Mouse (Mus musculus): ENCODE measurements at regions not wholly inside any gene's neighbourhood (a gene's known extent, or its start where the extent isn't known, plus 50 kb on each side); places are given as distances from the start of the nearest gene placed in this dataset.
"Not testable (repeated sequence)": the region's sequence is repeated elsewhere in the genome, so short reads cannot be mapped to it uniquely, and the experiment has no call there.

DNA sequence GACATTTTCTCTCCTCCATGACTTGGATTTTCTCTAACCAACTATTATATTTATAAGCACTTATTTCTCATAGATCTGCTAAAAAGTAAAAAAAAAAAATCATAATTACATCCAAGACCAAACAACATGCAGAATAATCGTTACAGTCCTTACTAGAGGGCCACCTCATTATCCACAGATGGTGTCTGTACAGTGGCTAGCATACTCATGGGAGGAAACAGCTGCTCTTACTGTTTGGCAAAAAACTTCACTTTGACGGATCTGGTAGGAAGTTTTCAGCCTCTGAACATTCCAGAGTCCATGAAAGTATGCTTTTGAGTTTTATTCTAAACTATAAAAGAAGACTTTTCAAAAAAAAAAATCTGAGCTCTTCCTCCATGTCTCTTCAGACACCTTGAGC, 159.1 kb upstream of the Gm10306 start:
- no peak for DNase-seq

DNA sequence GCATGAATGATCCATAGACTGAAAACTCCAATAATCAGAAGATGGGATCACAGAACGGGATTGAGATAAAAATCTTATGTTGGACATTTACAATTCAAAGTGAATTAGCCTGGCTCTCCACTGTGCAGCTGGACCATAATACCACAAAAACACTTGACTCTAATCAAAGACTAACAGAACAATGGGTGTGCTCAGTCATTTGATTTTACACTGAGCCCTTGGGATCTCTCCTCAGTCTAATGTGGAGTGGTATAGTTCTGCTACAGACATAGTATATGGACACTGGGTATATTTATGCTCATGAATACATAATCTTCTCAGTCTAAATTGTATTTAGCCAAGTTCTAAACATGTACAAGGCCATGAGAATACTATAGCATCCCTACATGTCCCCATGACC, 149.4 kb upstream of the Gm10306 start:
- no peak for DNase-seq

DNA sequence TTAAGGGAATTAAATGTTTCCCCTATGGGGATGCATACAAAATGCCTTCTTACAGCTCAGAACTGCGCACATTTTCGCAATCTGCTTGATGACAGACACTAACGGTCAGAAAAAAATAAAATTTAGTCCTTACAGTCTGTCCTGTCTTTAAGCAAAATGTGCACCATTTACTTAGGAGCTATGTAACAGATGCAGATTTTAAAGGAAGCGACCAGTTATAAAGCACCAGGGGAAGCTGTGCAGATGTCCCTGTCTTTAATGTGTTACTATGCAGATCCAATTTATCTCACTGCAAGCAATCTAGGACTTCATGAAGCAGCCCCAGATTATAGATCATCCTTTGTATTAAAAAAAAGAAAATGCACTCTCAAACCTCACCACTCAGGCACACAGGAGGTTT, 148.8 kb upstream of the Gm10306 start:
- no peak for DNase-seq

DNA sequence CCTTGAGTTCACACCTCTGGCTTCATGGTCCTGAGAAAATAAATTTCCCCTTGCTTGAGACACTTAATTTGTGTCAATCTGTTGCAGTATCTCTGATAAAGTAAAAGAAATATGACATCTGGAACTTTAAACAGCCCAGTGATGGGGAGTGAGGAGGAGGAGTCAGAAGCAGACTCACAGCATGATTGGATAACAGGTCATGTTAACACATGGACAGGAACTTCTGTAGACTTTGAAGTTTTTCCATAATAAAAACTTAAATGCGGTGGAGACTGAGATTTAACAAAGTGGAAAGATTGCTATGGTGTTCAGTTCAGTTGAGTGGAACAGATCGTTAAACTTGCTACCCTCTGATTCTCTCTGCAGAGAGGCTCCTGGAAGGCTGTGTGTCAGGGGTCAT, 143.7 kb upstream of the Gm10306 start:
- no peak for DNase-seq

DNA sequence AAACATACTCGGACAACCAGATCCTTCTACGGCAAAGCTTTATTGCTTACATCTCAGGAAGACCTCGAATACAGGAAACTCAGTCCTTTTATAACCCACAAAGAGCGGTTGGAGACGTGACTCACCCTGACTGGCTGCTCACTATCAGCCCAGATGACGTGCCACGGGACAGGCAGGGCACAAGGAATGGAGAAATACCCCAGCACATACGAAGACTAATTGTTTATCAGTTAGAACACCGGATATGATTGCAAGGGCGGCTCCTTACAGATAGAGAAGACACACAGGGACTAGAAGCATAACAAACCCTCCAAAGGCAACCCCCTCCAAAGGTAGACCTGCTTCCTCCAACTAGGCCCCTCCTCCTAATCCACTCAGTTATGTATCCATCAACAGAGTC, 130.8 kb upstream of the Gm10306 start:
- DNase-seq = not testable (repeated sequence)

DNA sequence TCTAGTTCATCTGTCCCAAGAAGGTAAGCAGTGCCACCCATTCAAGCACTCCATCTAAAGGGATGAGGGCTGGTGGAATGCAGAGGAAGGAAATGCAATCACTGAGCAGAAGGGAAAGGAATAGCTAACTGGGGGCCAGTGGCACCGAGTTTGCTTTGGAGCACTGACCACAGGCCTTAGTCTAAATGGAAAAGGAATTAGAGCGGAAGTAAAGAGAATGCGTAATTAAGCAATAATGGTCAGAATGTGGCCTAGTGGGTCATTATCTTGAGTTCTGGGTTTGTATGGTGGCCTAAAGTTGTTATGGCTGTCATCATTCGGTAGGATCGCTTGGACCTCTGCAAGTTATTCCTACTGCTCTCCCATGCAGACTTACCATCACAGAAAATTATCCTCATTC, 128.8 kb upstream of the Gm10306 start:
- no peak for DNase-seq

DNA sequence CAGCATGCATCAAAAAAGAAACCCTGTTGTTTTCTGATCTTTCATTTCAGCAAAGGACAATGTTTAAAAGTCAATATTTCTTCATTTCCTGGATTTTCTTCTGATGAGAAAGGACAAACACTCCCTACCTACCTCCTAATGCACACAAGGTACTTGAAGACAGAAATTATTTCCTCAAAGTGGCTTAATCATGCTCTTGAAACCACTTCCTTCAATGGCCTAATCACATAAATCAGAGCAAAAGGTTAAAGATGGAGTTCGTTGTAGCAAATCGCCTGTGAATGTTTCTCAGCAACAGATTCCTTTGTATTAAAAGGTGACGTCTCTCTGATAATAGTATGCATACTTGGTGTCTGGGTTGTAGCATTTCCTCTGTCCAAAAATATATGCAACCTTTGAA, 124.3 kb upstream of the Gm10306 start:
- DNase-seq = no peak

DNA sequence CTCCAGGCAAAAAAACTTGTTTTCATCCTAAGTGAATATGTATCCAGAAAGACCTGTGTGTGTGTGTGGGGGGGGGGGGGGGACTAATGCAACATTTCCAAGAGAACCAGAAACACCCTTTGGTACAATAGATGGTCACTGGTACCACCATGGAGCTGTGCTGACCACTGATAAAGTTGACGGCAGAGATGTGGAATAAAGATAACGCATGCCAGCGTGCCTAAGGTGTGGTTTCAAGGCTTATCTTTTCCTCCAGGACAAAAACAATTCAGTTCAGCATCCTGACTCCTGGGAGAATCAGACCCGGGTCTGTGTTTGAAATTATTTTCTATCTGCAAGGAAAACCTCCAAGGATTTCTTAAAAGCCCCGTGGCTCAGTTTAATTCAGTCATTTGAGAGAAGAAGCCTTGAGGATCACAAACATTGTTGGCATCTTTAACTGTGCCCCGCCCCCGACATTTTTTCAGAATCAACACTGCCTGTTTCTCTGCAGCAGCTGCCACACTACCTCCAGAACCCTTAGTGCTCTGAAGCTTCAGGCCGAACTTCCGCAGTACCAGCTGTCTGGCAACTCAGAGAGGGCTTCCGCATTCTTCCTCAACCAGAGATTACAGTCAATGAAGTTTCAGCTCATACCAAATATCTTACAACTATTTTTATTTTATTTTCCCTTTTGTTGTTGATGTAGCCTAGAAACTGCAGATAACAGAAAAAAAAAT, 118.5 kb upstream of the Gm10306 start:
- no peak for DNase-seq

DNA sequence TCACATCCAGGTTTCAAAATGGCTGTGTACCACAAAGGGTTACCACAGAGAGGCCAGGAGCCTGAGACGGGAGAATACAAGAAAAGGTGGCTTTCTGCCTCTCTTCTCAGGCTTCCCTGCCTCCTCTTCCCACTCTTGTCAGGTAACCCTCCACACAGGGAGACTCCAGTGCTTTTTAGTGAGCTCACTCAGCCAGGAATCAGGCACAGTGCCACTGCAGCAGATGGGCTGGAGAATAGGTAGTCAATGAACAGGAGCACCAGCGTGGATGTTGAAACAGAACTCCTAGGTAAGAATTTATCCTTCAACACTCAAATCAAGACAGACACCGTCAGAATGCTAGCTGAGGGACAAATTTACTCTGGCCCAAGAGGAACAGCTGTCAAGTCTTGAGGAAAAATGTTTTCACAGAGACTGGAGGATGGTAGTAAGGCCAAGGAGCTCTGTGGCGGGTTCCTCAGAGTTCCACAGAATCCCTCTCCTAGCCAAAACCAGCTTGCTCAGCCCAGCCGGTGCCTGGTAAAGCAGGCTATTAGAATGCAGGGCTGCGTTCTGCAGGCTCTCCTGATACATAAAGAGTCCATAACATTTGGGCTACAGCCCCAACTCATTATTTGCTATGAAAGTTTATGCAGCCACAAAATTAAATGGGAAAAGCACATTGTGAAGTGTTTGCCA, 117.0 kb upstream of the Gm10306 start:
- DNase-seq = no peak

DNA sequence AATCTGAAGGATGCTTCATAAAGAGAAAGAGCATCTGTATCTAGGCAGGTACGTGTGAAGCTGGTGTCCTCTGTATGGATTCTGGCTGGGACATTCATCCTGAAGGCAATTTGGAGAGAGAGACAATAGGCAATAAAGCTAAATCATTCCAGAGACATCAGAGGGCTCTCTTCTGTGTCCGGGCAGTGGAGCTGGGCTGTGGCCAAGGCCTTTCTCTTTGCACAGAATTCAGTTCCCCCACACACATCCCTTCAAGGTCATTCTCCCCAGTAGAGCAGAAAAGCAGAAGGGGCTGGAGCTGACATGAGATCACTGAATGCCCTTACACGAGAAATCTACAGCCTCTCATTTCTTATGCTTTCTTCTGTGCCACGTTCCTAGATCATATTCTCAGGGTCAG, 109.7 kb upstream of the Gm10306 start:
- peak; percentile 49 to 55 for DNase-seq

All from adrenal gland, postnatal 36 days (tissue).